Mouse (Mus musculus) forelimb bud, embryonic 11.5 days (tissue): Measurements from ENCODE around the gene Hivep2.

Source experiments
- DNase-seq: peaks from one replicate; pipeline ENCODE4 v3.0.0-alpha.2; 2012; ENCODE audit warnings: low read depth, low spot score

Hivep2 gene

DNA sequence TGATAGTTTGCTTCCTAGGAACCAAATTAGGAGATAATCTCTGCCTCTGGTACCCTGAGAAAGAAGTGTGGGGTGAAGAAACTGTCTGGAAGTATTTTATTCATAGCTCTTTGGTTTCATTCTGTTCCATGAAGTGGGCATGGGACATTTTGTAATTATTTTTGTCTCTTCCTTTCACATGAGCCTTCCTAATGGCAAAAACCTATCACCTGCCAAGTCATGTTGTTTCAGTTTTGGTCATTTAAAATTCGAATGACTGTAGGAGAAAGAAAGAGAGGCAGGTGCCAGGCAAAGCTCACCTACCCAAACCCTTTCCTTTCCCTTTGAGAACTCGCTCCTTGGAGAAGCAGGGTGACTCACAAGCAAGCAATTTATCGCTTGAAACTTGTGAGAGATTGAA, 53.3 kb downstream of the Hivep2 start:
- no peak for DNase-seq

DNA sequence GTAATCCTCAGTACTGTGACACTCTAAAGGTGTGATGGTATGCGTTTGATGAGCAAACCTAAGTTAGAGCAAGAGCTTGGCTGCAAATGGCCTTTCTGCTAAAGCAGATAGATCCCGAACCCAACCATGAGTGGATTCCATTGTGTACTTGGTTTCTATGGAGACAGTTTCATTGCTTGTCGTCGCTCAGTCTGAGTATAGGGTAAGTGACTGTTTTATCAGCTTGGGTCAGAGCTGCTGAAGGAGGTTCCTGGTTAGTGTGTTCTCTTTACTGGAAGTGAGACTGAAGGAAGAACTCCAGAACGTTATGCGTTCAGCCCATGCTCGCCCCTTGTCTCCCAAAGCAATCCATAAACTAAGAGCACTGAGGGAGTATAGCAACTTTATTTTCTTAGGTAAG, 54.4 kb downstream of the Hivep2 start:
- DNase-seq, result no peak

GRCm38 (mm10) chr10:14024971-14025370, 59.1 kb downstream of the Hivep2 start:
- no peak for DNase-seq

DNA sequence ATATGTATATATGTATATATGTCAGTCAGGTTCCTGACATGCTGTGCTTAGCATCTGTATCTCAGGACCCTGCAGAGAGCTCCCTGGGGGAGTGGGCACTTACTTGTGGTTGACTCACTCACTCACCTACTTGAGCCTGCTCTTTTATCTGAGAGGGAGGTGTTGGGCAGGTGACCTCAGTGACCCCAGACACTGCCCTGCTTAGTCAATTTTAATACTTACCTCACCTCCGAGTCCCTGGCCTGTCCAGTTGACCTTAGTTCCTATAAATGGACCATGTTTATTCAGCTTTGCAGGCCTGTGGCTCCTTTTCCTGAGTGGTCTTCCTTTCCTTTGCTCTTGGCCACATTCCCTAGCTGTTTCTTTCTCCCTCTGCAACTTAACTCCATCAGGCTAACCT, 61.9 kb downstream of the Hivep2 start:
- no peak for DNase-seq

DNA sequence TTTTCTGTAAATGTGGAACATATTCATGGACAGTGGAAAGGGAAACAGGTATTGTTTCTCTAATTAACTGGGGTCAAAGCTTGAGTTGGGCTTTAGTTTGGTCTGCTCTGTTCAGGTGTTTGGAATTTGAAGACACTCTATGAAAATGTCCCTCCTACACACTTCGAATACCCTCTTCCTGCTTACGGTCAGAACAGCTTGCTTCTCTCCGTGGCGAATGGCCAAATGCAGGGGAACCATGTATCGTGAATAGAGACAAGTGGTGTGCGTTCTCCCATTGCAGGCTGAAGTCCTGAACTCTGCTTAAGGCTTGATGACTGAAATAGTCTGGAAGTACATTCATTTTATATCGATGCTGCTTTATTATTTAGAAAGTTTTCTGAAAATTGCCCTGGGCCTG, 63.1 kb downstream of the Hivep2 start:
- no peak for DNase-seq

DNA sequence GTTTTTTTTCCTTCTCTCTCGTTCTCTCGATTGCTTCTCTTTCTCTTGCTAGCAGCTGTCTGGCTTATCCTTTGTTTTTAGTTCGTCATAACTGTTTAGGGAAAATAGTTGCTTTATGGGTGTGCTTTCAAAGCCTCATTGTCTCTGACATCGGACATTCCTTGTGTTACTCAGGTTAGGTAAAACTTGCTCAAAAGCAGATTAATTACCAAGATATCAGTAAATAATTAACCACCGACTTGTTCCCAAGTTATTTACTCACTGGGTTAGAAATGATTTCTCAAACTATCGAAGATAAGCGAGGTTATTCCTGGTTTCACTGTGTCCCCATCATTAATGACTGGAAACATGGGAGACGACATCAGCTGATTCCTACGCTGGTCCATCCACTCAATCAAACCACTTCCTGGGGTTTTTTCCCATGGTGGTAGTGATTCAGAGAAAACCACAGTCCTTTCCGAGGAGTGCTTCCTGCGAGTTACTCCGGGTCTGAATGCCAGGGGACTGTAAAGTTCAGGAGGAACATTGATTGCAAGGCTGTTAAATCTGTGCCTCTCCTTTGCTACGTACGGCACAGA, 64.7 kb downstream of the Hivep2 start:
- no peak for DNase-seq

DNA sequence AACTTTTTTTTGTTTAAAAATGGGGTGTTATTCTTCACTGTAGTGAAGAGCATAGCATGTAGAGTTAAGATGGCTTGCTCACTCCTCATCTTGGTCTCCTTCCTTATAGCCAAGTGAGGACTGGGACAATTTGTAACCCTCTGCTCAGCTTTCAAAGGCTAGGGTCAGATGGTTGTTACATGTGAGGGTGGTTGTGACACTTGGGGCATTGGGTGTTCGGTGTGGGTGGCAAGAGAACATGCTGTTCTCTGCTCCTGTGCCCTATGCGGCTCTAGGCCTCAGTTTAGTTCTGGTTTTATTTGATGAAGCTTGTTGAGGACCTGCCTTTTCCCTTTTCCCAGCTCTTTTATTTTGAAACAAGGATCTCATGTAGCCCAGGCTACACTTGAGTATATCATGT, 66.7 kb downstream of the Hivep2 start:
- DNase-seq, result no peak

DNA sequence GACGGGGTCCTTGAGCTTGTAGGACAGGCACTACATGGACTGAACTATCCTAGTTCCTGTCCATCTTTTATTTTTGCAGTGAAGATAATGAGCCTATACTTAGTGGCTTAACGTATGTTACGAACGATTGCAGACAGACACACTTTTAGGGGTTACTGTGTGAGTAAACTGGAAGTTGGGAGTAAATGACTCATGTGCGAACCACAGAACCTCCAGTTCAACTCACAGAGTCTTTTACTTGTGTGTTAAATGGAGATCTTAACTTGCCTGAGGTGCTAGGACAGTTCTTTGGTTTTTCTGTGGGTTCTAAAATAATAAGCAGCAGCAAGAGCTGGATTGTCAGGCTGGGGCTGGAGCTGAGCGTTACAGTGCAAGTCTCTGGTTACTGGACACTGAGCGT, 68.2 kb downstream of the Hivep2 start:
- no peak for DNase-seq

DNA sequence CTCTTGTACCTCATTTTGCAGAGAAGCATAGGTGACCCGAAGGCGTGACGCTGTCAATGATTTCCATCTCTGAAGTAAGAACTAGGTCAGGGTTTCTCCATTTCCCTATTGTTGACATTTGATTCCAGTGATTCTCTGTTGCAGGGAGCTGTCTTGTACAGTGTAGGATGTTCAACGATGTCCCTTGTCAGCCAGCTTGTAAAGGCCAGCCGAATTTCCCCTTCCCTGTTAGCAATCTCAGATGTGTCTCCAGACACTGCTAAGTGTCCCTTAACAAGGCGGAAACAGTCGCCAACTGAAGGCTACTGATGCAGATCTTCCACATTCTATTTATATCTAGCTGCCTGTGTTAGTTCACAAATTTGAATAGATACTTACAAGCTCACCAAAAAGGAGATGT, 68.9 kb downstream of the Hivep2 start:
- DNase-seq, result no peak

- no peak for DNase-seq
Observed at GRCm38 (mm10) chr10:14035607-14036006, 69.7 kb downstream of the Hivep2 start.

- no peak for DNase-seq
Observed at GRCm38 (mm10) chr10:14036472-14036871, 70.6 kb downstream of the Hivep2 start.

GRCm38 (mm10) chr10:14037977-14038489, 72.2 kb downstream of the Hivep2 start:
- no peak for DNase-seq

- no peak for DNase-seq
Observed at GRCm38 (mm10) chr10:14040716-14041470, 75.0 kb downstream of the Hivep2 start.

GRCm38 (mm10) chr10:14041606-14042005, 75.7 kb downstream of the Hivep2 start:
- no peak for DNase-seq

DNA sequence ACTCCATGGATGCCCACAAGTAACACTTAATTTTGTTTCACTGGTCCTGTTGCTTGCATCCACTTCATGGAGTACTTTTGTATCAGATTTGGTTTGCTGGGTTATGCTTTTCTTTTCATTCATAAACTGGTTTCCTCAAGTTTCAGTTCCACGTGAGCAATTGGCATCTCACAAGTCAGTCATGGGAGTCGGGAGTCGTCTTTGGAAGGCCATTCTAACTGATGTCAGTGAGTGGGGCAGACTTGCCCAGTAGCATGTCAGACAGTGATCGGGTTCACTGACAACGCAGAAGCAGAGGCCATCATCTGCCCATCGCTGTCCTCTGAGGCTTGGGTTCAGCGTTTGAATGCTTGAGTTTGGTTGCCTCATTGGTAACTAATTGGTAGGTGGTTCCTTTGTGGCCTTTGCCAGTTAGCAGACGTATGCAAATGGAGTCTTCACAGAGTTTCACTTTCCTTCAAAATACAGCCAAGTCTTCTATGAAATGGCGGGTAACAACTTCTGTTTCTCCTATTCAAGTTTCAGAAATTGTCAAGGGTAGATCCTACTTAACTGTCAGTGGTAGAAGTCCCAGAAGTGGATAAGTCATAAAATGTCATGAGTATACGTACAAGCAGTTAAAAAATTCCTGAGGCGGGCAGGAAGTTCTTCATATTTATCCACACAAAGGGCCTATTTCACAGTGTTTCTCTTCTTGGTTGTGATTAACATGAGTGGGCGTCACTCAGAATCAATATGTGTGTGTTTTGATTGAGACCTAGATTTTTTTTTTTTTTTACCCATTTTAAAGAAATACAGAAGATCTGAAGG, 76.9 kb downstream of the Hivep2 start:
- DNase-seq, result no peak

- DNase-seq, result no peak
Observed at GRCm38 (mm10) chr10:14043349-14043710, 77.5 kb downstream of the Hivep2 start.

DNA sequence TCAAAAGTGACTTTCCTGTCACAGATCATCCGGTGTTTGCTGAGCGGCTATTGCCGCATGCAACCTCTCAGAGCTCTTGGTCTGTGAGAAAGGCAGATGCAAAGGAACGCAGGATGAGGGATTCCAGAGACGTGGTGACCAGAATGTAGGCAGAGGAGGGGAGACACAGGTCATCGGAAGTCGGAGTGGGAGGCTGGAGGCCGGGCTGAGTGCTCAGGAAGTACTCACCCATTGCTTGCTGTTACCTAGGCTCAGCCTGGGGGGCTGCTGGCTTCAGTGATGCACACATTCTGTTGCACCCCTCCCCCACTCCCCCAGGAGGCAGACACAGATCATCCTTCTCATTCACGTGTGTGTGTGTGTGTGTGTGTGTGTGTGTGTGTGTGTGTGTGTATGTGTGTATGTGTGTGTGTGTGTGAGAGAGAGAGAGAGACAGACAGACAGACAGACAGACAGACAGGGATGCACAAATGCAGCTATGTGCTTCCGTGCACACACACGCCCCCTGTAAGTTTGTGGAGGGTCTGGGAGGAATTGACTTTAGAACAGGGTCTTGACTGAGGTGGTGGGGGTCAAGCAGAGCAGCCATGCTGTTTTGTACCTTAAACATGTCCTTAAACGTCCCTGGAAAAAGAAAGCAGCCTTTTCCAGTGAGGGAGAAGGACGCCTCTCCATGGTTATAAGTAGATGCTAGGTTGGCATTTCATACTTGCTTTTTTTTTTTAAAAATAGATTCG, 78.3 kb downstream of the Hivep2 start:
- no peak for DNase-seq

GRCm38 (mm10) chr10:14044783-14045392, 79.0 kb downstream of the Hivep2 start:
- DNase-seq, result no peak

DNA sequence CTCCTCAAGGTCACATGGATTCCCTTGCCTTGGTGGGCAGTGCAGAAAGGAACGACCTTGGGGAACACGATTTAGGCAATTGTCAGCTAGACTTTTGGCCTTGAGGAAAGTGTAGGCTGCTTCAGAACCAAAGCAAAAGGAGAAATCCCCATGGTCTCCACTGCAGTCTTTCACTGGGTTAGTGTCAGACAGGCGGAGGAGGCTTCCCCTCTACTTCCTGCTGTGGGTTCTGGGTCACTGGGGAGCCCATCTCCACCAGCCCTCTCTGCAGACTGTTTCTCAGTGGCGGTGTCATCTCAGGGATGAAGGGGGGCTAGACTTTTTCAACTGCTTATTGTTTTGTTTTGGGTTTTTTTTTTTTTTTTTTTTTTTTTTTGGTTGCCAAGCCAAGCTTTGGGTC, 79.9 kb downstream of the Hivep2 start:
- DNase-seq, result no peak

DNA sequence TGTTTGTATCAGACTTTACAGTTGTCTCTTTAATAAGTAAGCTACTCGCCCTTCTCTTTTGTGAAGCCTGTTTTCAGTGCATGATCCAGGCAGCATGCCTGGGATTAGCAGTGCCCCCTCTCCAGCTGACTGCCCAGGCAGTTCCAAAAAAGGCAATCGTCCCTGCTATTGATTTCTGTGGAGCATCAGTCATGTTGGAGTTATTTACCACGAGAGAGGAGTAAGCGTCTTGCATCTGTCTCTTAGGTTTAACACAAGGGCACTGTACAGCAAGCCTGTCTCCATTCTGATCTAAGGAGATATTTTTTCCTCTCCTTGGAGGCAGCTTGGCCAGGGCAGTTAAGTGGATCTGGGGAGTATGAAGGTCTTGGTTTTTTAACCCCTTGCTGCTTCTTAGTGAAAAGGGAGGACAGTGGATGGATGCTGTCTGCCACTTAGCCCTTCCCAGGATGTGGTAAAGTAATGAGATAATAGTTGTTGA, 80.3 kb downstream of the Hivep2 start:
- no peak for DNase-seq

DNA sequence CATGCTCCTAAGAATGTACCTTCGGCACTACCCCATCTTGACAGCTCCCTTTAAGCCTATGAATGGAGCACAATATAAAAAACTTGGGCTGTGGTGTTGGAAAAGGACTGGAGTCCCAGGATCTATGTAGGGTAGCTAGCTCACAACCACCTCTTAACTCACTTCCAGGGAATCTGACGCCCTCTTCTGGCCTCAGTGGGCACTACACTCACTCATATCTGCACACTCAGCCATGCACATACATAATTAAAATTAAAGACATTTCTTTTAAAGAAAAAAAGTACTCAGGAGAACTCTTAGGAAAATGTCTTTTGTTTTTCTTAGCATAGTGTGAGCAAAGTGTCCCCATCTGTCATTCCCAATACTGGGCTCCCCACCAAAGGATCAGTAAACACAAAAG, 81.1 kb downstream of the Hivep2 start:
- DNase-seq, result no peak
